Mouse (Mus musculus) megakaryocyte progenitor cell, adult 5-6 weeks (primary cell): ENCODE measurements around the gene Pappa. TPM values are rescaled to one million over a fixed set of nuclear protein-coding genes. Genes with fewer than 3 reads are reported as not detected.

Experiments
- ATAC-seq: replicated peaks from 2 replicates; pipeline ENCODE4 v1.8.0; 2016; ENCODE audit warnings: mild to moderate bottlenecking, moderate TSS enrichment, inconsistent platforms; ENCODE audit not compliant: poor library complexity
- total RNA-seq, 2 experiments: library from RNA; stranded (forward) in 1 of 2; stranded (reverse) in 1 of 2; fragments of 157-497, 149-512 nt in 1 of 2; fragments of 200-1000 nt in 1 of 2; gene quantifications; 2 replicates each; pipeline versions ENCODE4 v1.2.3 to v1.2.4; 2015 to 2017

The Pappa gene
- total RNA-seq, 2 experiments from 2014 or later: not detected

- no peak for ATAC-seq
Measured at GRCm38 (mm10) chr4:65267066-65267465, 143.1 kb downstream of the Pappa start.

GRCm38 (mm10) chr4:65269996-65270395 lies 146.0 kb downstream of the Pappa start:
- ATAC-seq: no peak

- ATAC-seq: no peak
Measured at GRCm38 (mm10) chr4:65272295-65272694, 148.3 kb downstream of the Pappa start.

GRCm38 (mm10) chr4:65273299-65273851 lies 149.4 kb downstream of the Pappa start:
- no peak for ATAC-seq

- ATAC-seq: no peak
Measured at GRCm38 (mm10) chr4:65278451-65279271, 154.7 kb downstream of the Pappa start.

GRCm38 (mm10) chr4:65279272-65279653 lies 155.3 kb downstream of the Pappa start:
- ATAC-seq: no peak

GRCm38 (mm10) chr4:65279979-65280677 lies 156.2 kb downstream of the Pappa start:
- peak; percentile 89 for ATAC-seq

- ATAC-seq: no peak
Measured at GRCm38 (mm10) chr4:65280888-65281287, 156.9 kb downstream of the Pappa start.

GRCm38 (mm10) chr4:65283611-65284010 lies 159.6 kb downstream of the Pappa start:
- ATAC-seq: peak; percentile 43

GRCm38 (mm10) chr4:65285165-65285564 lies 161.2 kb downstream of the Pappa start:
- peak; percentile 70 for ATAC-seq

- no peak for ATAC-seq
Measured at GRCm38 (mm10) chr4:65289247-65289646, 165.3 kb downstream of the Pappa start.

GRCm38 (mm10) chr4:65295741-65296140 lies 171.8 kb downstream of the Pappa start:
- no peak for ATAC-seq

- no peak for ATAC-seq
Measured at GRCm38 (mm10) chr4:65296356-65296967, 172.5 kb downstream of the Pappa start.

GRCm38 (mm10) chr4:65296968-65297499 lies 173.1 kb downstream of the Pappa start:
- ATAC-seq: no peak

- peak; percentile 54 for ATAC-seq
Measured at GRCm38 (mm10) chr4:65298212-65299181, 174.5 kb downstream of the Pappa start.

- no peak for ATAC-seq
Measured at GRCm38 (mm10) chr4:65299365-65299764, 175.4 kb downstream of the Pappa start.

GRCm38 (mm10) chr4:65300431-65300830 lies 176.5 kb downstream of the Pappa start:
- ATAC-seq: no peak

GRCm38 (mm10) chr4:65302666-65303065 lies 178.7 kb downstream of the Pappa start:
- ATAC-seq: no peak

- ATAC-seq: no peak
Measured at GRCm38 (mm10) chr4:65317877-65318525, 194.0 kb downstream of the Pappa start.
